Mouse (Mus musculus): Measurements from ENCODE around the gene Sirt3.

DNA sequence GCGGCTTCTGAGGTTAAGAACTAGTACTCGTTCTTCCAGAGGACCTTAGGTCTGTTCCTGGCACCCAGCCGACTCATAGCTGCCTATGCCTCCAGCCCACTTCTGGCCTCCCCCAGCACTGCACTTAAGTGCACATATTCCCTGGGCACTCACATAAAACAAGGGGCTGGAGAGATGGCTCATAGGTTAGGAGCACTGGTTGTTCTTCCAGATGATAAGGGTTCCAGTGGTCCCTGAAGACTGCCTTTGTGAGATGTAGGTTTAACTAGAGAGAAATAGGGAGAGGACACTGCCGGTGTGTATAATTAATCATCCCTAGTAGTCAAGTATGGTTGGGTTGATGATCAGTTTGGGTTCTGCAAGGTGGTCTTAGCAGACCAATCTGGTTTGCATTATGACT lies 59.4 kb downstream of the Sirt3 start:
- TF ChIP-seq CTCF (IDR thresholded peaks at IDR 0.05; ENCODE audit: extremely low read depth, insufficient read length, insufficient replicate concordance, low read depth, low read length) (no peak), POLR2A (IDR thresholded peaks at IDR 0.05; ENCODE audit: low read depth, low read length) (no peak)

Data from small intestine, adult 2 months (tissue).